Mouse (Mus musculus): ENCODE measurements at regions not wholly inside any gene's neighbourhood (a gene's known extent, or its start where the extent isn't known, plus 50 kb on each side); places are given as distances from the start of the nearest gene placed in this dataset.
"Not testable (repeated sequence)": the region's sequence is repeated elsewhere in the genome, so short reads cannot be mapped to it uniquely, and the experiment has no call there.

DNA sequence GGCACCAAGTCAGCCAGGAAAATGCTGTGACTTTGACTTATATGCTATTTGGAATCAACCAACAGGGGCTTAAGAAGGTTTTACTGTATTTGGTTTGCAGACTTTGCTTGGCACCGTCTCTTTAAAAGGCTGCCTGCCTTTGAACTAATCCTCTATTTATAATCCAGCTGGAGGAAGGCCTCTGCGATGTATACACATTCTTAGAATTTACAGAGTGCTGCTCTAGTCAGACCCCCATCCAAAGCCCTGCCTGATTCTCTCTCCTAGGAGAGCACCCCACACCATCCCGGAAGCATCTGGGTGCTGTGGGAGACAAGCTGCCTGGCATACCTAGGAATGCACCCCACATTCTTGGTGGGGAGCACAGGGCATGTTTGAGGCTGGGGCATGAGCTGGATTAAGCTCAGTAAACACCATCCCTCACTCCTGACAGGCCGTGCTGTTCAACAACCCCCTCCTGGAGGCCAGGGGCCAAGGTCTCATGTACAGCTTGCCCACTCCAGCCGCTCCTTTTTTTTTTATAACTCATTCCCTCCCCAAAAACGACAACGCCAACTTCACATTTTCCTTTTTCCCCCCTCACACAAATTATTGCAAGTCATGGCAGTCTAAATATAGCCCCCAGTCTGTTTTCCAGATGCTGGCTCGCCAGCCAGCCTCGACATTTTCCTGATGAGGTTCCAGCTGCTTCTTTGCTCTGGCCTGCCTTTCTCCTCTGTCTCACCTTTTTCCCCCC lies 126.4 kb downstream of the Zfp36l1 start:
- Histone ChIP-seq H3ac (ENCODE audit: control insufficient read depth, insufficient read length, low read depth) (no peak overlapping the region), H3K79me3 (ENCODE audit: low read depth) (no peaks in the 10 kb centered on the region), H3K4me3 (ENCODE audit: insufficient read depth, poor library complexity, severe bottlenecking) (no peak overlapping the region), H3K36me3 (ENCODE audit: control insufficient read depth, insufficient read depth) (no peaks in the 10 kb centered on the region), H3K27me3 (ENCODE audit: control insufficient read depth, insufficient read depth, insufficient read length) (no peaks in the 10 kb centered on the region), H3K79me2 (ENCODE audit: control insufficient read depth, insufficient read depth) (no peaks in the 10 kb centered on the region)
- TF ChIP-seq MAX (IDR thresholded peaks at IDR 0.05) = no peak
- TF ChIP-seq FOSL1 (IDR thresholded peaks at IDR 0.05; ENCODE audit: insufficient read depth, low read length, poor library complexity, severe bottlenecking) = no peak
- no peak for TF ChIP-seq MYOD1 (IDR thresholded peaks at IDR 0.05; ENCODE audit: control insufficient read depth, insufficient read length, low read depth)

DNA sequence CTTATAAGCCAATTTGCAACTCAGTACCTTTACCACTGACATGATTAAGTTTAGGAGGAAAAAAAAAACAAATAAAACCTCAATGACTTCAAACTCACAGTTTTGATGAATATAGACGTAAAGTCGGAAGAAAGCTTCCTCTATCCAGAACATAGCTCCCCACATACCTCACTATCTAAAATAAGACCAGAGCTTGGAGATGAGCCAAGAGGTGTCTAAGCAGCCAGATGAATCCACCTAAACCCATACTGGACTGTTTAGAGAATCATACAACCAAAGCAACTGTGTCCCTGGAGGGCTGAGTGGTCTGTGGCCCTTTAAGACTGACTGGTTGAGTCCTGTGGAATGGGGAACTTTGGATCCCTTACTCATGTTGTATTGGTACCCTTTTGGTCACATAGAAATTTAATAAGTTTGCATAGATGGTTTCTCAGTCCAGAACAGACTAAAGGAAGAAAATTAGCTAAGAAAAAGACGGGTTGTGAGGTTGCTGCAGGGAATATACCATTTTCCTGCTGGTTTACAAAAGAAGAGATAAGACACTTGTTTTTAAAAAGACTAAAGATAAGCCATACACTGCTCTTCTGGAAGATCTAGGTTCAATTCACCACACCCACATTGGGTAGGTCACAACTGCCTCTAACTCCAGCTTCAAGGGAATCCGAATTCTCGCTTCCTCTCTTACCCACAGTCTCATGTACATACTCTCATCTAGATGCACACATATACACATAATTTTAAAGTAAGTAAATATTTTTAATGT lies 127.6 kb downstream of the Zfp36l1 start:
- no peak overlapping the region for H3ac ChIP-seq (ENCODE audit: control insufficient read depth, insufficient read length, low read depth)
- no peaks in the 10 kb centered on the region for H3K79me2 ChIP-seq (ENCODE audit: control insufficient read depth, insufficient read depth)
- no peaks in the 10 kb centered on the region for H3K36me3 ChIP-seq (ENCODE audit: control insufficient read depth, insufficient read depth)
- H3K4me3 ChIP-seq (ENCODE audit: insufficient read depth, poor library complexity, severe bottlenecking) = no peak overlapping the region
- no peaks in the 10 kb centered on the region for H3K79me3 ChIP-seq (ENCODE audit: low read depth)
- TF ChIP-seq CTCF (IDR thresholded peaks at IDR 0.05; ENCODE audit: control insufficient read depth, insufficient read depth, insufficient read length) (no peak), FOSL1 (IDR thresholded peaks at IDR 0.05; ENCODE audit: insufficient read depth, low read length, poor library complexity, severe bottlenecking) (no peak), MAX (IDR thresholded peaks at IDR 0.05) (no peak), USF1 (IDR thresholded peaks at IDR 0.05; ENCODE audit: low read depth) (no peak), MYOG (IDR thresholded peaks at IDR 0.05; ENCODE audit: control insufficient read depth, extremely low read depth, insufficient read length) (no peak), MYOD1 (IDR thresholded peaks at IDR 0.05; ENCODE audit: control insufficient read depth, insufficient read length, low read depth) (no peak), CEBPB (IDR thresholded peaks at IDR 0.05; ENCODE audit: low read depth) (no peak)
- no peaks in the 10 kb centered on the region for H3K27me3 ChIP-seq (ENCODE audit: control insufficient read depth, insufficient read depth, insufficient read length)

DNA sequence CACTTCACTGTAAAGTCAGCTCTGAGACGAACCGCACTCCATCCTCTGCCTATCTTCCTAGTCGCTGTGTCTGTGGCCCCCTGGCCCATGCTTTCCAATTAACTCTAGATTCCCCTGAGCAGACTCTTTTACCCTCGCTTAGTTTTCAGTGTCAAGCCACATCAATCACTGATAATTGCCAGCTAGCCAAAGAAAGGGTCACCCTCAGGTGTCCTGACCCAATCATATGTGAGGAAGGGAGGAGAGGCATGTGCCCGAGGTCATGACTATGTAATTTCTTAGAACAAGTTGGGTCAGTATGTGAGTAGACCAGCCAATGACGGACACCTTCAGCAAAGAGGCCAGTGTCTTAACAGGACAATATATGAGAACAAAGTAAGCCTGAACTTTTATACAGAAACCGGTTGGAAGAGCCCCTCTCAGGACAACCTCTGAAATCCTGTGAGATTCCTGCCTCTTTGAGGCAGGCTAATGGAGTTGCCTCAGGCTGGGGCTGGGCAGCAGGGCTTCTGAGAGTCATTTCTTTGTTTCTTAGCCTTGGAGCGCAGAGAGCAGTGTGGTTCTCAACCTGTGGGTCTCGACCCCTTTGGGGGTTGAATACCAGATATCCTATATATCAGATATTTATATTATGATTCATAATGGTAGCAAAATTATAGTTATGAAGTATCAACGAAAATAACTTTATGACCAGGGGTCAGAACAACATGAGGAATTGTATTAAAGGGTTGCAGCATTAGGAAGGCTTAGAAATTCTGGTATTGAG lies 128.6 kb downstream of the Zfp36l1 start:
- H3K79me3 ChIP-seq (ENCODE audit: low read depth) = no peaks in the 10 kb centered on the region
- H3K27me3 ChIP-seq (ENCODE audit: control insufficient read depth, insufficient read depth, insufficient read length) = no peaks in the 10 kb centered on the region
- H3K79me2 ChIP-seq (ENCODE audit: control insufficient read depth, insufficient read depth) = no peaks in the 10 kb centered on the region
- TF ChIP-seq MAX (IDR thresholded peaks at IDR 0.05) = no peak
- no peak for TF ChIP-seq MYOG (IDR thresholded peaks at IDR 0.05; ENCODE audit: control insufficient read depth, extremely low read depth, insufficient read length)
- no peak for TF ChIP-seq MYOD1 (IDR thresholded peaks at IDR 0.05; ENCODE audit: control insufficient read depth, insufficient read length, low read depth)
- no peak for TF ChIP-seq FOSL1 (IDR thresholded peaks at IDR 0.05; ENCODE audit: insufficient read depth, low read length, poor library complexity, severe bottlenecking)
- no peak for TF ChIP-seq CEBPB (IDR thresholded peaks at IDR 0.05; ENCODE audit: low read depth)
- TF ChIP-seq CTCF (IDR thresholded peaks at IDR 0.05; ENCODE audit: control insufficient read depth, insufficient read depth, insufficient read length) = no peak
- TF ChIP-seq USF1 (IDR thresholded peaks at IDR 0.05; ENCODE audit: low read depth) = no peak
- H3K36me3 ChIP-seq (ENCODE audit: control insufficient read depth, insufficient read depth) = no peaks in the 10 kb centered on the region
- no peak overlapping the region for H3K4me3 ChIP-seq (ENCODE audit: insufficient read depth, poor library complexity, severe bottlenecking)
- no peak overlapping the region for H3ac ChIP-seq (ENCODE audit: control insufficient read depth, insufficient read length, low read depth)

DNA sequence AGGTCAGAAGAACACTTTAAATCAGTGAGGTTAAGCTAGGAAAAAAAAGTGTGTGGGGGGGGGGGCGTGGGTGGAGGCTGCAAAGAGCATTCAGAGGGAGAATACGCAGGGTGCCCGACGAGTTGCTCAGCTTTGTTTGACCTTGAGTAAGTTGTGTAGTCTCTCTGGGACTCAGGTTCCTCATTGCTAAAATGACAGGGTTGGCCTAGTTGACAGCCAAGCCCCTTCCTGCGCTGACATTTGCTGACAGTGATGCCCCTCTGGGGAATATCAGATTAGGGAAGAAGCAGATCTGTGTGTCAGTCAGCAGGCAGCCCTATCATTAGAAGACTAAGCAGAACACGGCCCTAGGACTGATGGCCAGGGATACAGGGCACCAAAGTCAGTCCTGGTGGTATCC lies 129.6 kb downstream of the Zfp36l1 start:
- Histone ChIP-seq H3K4me3 (ENCODE audit: insufficient read depth, poor library complexity, severe bottlenecking) (no peak overlapping the region), H3K36me3 (ENCODE audit: control insufficient read depth, insufficient read depth) (no peaks in the 10 kb centered on the region), H3K27me3 (ENCODE audit: control insufficient read depth, insufficient read depth, insufficient read length) (no peaks in the 10 kb centered on the region), H3ac (ENCODE audit: control insufficient read depth, insufficient read length, low read depth) (no peak overlapping the region), H3K79me3 (ENCODE audit: low read depth) (no peaks in the 10 kb centered on the region), H3K79me2 (ENCODE audit: control insufficient read depth, insufficient read depth) (no peaks in the 10 kb centered on the region)
- TF ChIP-seq USF1 (IDR thresholded peaks at IDR 0.05; ENCODE audit: low read depth) (no peak), MAX (IDR thresholded peaks at IDR 0.05) (no peak), FOSL1 (IDR thresholded peaks at IDR 0.05; ENCODE audit: insufficient read depth, low read length, poor library complexity, severe bottlenecking) (no peak), MYOD1 (IDR thresholded peaks at IDR 0.05; ENCODE audit: control insufficient read depth, insufficient read length, low read depth) (no peak), CTCF (IDR thresholded peaks at IDR 0.05; ENCODE audit: control insufficient read depth, insufficient read depth, insufficient read length) (no peak), MYOG (IDR thresholded peaks at IDR 0.05; ENCODE audit: control insufficient read depth, extremely low read depth, insufficient read length) (no peak), CEBPB (IDR thresholded peaks at IDR 0.05; ENCODE audit: low read depth) (no peak)

DNA sequence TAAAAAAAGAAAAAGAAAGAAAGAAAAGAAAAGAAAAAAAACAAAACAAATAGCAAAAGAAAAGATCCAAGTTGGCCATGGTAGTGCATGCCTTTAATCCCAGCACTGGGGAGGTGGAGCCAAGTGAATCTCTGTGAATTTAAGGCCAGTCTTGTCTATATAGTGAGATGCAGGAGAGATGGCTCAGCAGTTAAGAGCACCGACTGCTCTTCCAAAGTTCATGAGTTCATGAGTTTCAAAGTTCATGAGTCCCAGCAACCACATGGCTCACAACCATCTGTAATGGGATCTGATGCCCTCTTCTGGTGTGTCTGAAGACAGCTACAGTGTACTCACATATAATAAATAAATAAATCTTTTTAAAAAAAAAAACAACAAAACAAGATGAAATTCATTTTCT lies 130.3 kb downstream of the Zfp36l1 start:
- H3K79me2 ChIP-seq (ENCODE audit: control insufficient read depth, insufficient read depth); H3K79me3 ChIP-seq (ENCODE audit: low read depth); H3ac ChIP-seq (ENCODE audit: control insufficient read depth, insufficient read length, low read depth); H3K27me3 ChIP-seq (ENCODE audit: control insufficient read depth, insufficient read depth, insufficient read length); H3K4me3 ChIP-seq (ENCODE audit: insufficient read depth, poor library complexity, severe bottlenecking); H3K36me3 ChIP-seq (ENCODE audit: control insufficient read depth, insufficient read depth): not testable (repeated sequence)

All from C2C12 (cell line).